Mouse (Mus musculus): ENCODE measurements at regions not wholly inside any gene's neighbourhood (a gene's known extent, or its start where the extent isn't known, plus 50 kb on each side); places are given as distances from the start of the nearest gene placed in this dataset.

DNA sequence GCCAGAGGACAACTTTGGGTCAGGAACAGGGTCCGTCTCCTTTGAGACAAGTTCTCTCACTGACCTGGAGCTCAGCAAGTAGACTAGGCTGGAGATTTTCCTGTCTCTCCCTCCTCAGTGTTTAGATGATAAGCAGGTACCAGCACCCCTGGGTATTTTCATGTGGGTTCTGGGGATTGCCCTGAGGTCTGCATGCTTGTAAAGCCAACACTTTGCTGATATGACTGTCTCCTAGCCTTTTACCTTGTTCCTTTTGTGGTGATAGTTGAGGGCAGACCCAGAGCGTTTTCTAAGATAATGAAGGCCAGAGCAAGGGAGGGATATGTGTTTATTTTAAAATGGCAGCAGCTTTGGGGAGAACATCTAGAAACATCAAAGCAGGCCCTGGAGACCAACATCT is 114.1 kb upstream of the Cxcr4 start:
- ATAC-seq = no peak
- no peaks in the 10 kb centered on the region for H3K27me3 ChIP-seq
- no peak for TF ChIP-seq CTCF (IDR thresholded peaks at IDR 0.05)
- DNase-seq (ENCODE audit: low read depth, low spot score) = no peak
- ChIA-PET POLR2A (no interaction called here), CTCF (no interaction called here)
- in situ Hi-C loops (cut with MboI; ENCODE audit: low pct_unique_long_range_greater_than_20kb) = no loop called here

DNA sequence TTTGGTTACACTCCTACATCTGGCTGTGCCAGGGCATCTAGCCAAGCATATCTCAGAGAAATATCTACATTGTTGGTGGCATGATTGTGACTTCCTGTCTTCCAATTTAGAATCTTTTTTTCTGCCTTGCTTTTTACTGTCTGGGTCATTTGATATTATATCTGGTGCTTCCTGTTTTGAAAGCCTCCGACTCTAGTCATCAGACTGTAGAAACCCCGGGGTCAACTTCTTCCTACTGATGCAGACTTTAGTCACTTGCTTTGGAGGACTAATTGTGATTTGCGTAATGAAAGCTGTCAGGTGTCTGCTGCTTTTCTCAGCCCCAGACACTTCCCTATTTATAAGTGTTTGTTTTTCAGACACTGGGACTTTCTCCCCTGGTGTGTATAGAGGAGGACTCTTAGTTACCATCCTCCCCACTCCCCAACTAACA is 113.0 kb upstream of the Cxcr4 start:
- in situ Hi-C loops (cut with MboI; ENCODE audit: low pct_unique_long_range_greater_than_20kb) = no loop called here
- POLR2A ChIA-PET = no interaction called here
- no peaks in the 10 kb centered on the region for H3K27me3 ChIP-seq
- DNase-seq (ENCODE audit: low read depth, low spot score) (no peak), ATAC-seq (no peak)
- CTCF ChIA-PET = interaction anchor here (1.5 kb wide), 1 partner anchor 35 kb away, joined by 3 read pairs; no protein-coding TSS in a partner anchor
- no peak for TF ChIP-seq CTCF (IDR thresholded peaks at IDR 0.05)

DNA sequence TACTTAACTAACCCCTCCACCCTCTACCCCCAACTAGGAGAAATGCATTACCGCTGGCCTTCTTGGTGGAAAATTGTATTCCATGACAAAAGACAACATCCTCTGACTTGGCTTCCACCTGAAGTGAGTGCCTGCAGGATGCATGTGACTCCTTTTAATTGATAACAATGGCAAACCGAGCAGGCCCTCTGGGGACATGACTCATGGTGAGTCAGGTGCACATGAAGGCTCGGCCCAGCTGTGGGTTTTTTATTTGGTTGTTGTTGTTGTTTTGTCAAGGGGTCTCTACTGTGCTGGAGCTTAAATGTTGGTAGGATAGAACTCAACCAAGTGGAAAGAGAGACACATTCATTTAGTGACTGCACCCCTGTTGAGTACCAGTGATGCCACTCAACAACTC is 109.2 kb upstream of the Cxcr4 start:
- no peak for TF ChIP-seq CTCF (IDR thresholded peaks at IDR 0.05)
- in situ Hi-C loops (cut with MboI; ENCODE audit: low pct_unique_long_range_greater_than_20kb) = no loop called here
- ChIA-PET CTCF (no interaction called here), POLR2A (no interaction called here)
- DNase-seq (ENCODE audit: low read depth, low spot score) = peak; percentile 56
- H3K27me3 ChIP-seq = no peaks in the 10 kb centered on the region
- peak; percentile 71 for ATAC-seq

GRCm38 (mm10) chr1:128697962-128698361 is 105.9 kb upstream of the Cxcr4 start:
- H3K27me3 ChIP-seq = no peaks in the 10 kb centered on the region
- in situ Hi-C loops (cut with MboI; ENCODE audit: low pct_unique_long_range_greater_than_20kb) = no loop called here
- ChIA-PET CTCF (no interaction called here), POLR2A (no interaction called here)
- ATAC-seq (no peak), DNase-seq (ENCODE audit: low read depth, low spot score) (no peak)
- no peak for TF ChIP-seq CTCF (IDR thresholded peaks at IDR 0.05)

GRCm38 (mm10) chr1:128695936-128696335 is 103.8 kb upstream of the Cxcr4 start:
- CTCF ChIA-PET = no interaction called here
- H3K27me3 ChIP-seq = no peaks in the 10 kb centered on the region
- DNase-seq (ENCODE audit: low read depth, low spot score) = no peak
- no peak for TF ChIP-seq CTCF (IDR thresholded peaks at IDR 0.05)
- no peak for ATAC-seq
- POLR2A ChIA-PET = interaction anchor here (0.6 kb wide), 1 partner anchor 21 kb away, joined by 4 read pairs; no protein-coding TSS in a partner anchor
- in situ Hi-C loops (cut with MboI; ENCODE audit: low pct_unique_long_range_greater_than_20kb) = no loop called here

- TF ChIP-seq CTCF (IDR thresholded peaks at IDR 0.05) = no peak
- no peaks in the 10 kb centered on the region for H3K27me3 ChIP-seq
- DNase-seq (ENCODE audit: low read depth, low spot score) (no peak), ATAC-seq (no peak)
- in situ Hi-C loops (cut with MboI; ENCODE audit: low pct_unique_long_range_greater_than_20kb) = no loop called here
- ChIA-PET POLR2A (no interaction called here), CTCF (no interaction called here)
Observed at GRCm38 (mm10) chr1:128692799-128693198, 100.7 kb upstream of the Cxcr4 start.

DNA sequence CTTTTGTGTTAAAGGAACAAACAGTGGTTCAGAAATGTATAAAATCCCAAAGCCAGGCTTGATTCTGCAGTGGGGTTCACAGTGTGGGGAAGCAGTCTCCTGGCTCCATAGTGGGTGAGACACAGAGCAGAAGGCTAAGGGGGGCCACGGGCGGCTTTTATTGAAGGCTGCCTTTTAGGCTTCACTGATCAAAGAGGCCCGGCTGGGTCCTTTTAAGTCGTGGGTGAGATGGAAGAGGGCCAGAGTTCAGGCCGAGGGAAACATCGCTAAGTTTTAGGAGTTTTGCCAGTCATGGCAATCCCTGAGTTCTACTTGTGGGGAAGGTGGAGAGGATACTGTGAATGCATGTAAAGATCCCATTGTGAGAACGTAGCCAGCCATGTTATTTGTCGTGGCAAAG is 100.2 kb upstream of the Cxcr4 start:
- ChIA-PET POLR2A (no interaction called here), CTCF (no interaction called here)
- ATAC-seq (no peak), DNase-seq (ENCODE audit: low read depth, low spot score) (no peak)
- in situ Hi-C loops (cut with MboI; ENCODE audit: low pct_unique_long_range_greater_than_20kb) = no loop called here
- TF ChIP-seq CTCF (IDR thresholded peaks at IDR 0.05) = no peak
- H3K27me3 ChIP-seq = no peaks in the 10 kb centered on the region

DNA sequence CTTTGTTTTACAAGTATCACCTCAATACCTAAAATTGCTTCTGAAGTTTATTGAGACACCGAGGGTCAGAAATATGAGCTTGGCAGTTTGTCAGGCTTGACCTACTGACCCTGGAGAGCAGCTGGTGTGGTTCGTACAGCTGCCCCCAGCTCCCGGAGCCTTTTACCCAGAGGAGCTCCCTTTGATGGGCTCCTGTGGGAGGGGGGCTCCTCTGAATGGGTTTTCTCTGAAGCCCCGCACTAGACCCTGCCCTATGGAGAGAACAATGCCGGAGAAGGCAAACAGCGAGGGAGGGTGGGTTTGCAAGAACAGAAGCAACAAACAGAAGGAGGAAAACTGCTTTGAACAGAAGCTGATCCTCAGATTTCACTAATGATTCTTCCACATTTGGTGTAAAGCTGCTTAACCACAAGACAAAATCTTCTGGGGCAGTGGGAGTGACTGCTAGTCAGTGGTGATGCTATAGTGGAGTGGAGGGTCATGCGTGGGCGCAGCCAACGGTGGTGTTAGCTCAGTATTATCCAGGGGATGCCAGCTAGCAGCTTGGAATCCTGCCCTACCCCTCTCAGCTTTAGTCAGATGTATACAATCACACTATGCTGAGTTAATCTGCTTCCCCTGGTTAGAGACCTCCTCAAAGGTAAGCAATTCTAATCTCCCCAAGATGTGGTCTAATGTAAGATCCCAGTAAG is 95.3 kb upstream of the Cxcr4 start:
- CTCF ChIA-PET = no interaction called here
- ATAC-seq (no peak), DNase-seq (ENCODE audit: low read depth, low spot score) (no peak)
- in situ Hi-C loops (cut with MboI; ENCODE audit: low pct_unique_long_range_greater_than_20kb) = no loop called here
- POLR2A ChIA-PET = no interaction called here
- no peaks in the 10 kb centered on the region for H3K27me3 ChIP-seq
- TF ChIP-seq CTCF (IDR thresholded peaks at IDR 0.05) = no peak

DNA sequence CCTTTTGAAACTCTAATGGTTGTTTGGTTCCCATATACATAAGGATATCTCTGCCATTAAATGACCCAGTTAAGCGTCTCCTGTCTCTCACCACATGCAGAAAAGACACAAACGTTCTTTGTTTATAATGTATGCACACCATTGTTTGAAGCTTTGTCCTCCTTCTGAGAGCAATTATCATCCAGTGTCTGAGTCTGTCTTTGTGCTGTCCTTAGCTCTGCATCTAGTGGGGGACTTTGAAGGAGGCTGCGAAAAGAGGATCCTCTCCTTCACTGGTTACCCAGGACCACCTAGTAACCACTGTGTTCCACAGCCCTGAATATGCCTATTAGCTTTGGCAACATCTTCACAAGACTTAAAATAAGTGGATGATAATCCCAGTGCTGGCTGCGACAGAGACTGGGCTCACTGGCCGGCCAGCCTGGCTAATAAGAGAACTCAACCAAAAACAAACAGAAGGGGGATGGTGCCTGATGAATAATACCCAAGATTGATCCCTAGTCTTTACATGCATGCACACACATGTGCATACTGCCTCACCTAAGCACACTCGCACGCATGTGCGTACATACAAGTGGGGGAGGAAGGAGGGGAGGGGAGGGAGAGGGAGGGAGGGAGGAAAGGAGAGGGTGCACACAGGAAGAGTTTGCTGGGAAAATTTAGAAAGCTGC is 93.5 kb upstream of the Cxcr4 start:
- TF ChIP-seq CTCF (IDR thresholded peaks at IDR 0.05) = no peak
- no peak for ATAC-seq
- no peak for DNase-seq (ENCODE audit: low read depth, low spot score)
- in situ Hi-C loops (cut with MboI; ENCODE audit: low pct_unique_long_range_greater_than_20kb) = no loop called here
- ChIA-PET POLR2A (no interaction called here), CTCF (no interaction called here)
- no peaks in the 10 kb centered on the region for H3K27me3 ChIP-seq

DNA sequence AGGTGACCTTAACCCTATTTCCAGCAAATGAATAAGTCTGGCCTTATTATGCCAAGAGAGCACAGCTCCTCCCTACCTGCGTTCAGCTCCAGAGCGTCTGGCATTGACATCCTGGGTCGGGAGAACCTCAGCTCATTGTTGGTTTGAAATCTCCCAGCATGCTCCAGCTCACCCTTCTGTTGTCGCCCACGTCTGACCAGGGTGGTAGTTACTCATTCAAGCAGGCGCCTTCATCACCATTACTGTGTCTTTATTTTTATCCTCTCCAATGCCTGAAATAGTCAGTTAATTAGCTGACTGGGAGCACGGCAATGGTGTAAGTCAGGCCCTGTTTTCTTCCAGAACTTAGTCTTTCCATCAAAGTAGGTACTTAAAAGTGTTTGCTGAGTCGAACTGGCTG is 90.8 kb upstream of the Cxcr4 start:
- in situ Hi-C loops (cut with MboI; ENCODE audit: low pct_unique_long_range_greater_than_20kb) = no loop called here
- H3K27me3 ChIP-seq = no peaks in the 10 kb centered on the region
- ChIA-PET CTCF (no interaction called here), POLR2A (no interaction called here)
- no peak for ATAC-seq
- DNase-seq (ENCODE audit: low read depth, low spot score) = no peak
- no peak for TF ChIP-seq CTCF (IDR thresholded peaks at IDR 0.05)

GRCm38 (mm10) chr1:128681261-128681660 is 89.2 kb upstream of the Cxcr4 start:
- DNase-seq (ENCODE audit: low read depth, low spot score) (no peak), ATAC-seq (no peak)
- H3K27me3 ChIP-seq = no peaks in the 10 kb centered on the region
- ChIA-PET CTCF (no interaction called here), POLR2A (no interaction called here)
- TF ChIP-seq CTCF (IDR thresholded peaks at IDR 0.05) = no peak
- in situ Hi-C loops (cut with MboI; ENCODE audit: low pct_unique_long_range_greater_than_20kb) = no loop called here

DNA sequence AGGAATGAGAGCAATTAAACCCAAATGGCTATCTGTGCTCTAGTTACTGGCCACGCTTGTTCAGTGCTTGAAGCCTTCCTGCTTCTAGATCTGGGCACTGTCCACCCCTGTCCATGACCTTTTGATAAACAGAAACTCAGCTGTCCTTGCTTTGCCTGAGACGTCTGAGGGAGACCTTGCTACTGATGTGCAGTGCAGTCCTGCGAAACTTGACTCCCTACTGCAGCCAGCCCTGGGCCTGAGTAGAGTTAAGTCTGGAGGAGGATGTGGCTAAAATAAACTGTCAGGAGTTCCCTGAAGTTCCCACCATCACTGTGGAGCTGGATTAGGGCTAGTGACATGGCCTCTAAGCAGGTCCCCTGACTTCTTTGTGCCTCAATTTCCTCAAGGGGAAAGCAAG is 88.4 kb upstream of the Cxcr4 start:
- DNase-seq (ENCODE audit: low read depth, low spot score) (no peak), ATAC-seq (no peak)
- TF ChIP-seq CTCF (IDR thresholded peaks at IDR 0.05) = no peak
- POLR2A ChIA-PET = no interaction called here
- CTCF ChIA-PET = no interaction called here
- no peaks in the 10 kb centered on the region for H3K27me3 ChIP-seq
- in situ Hi-C loops (cut with MboI; ENCODE audit: low pct_unique_long_range_greater_than_20kb) = no loop called here

Data from Patski (cell line).